Mouse (Mus musculus): ENCODE data around the gene Rps12-ps3.

Gene Rps12-ps3

GRCm38 (mm10) chr19:59345658-59346283, 23.7 kb downstream of the Rps12-ps3 start, which contains the start of gene Pdzd8:
Gene Pdzd8, minus strand, starts transcription at chr19:59345780.
- Histone ChIP-seq H3K4me1 (replicated peaks; ENCODE audit: low read depth, low read length) (peaks cover 34% of the 10 kb centered on the region), H3K27me3 (ENCODE audit: insufficient read depth, low read length) (peaks cover 35% of the 10 kb centered on the region), H3K36me3 (ENCODE audit: insufficient read depth, low read length) (no peaks in the 10 kb centered on the region), H3K4me3 (replicated peaks; ENCODE audit: low read length) (peak within 1 kb of the TSS; percentile 94), H3K9me3 (ENCODE audit: low read length) (no peaks in the 10 kb centered on the region)
- no peak for TF ChIP-seq POU5F1 (IDR thresholded peaks at IDR 0.05; ENCODE audit: borderline replicate concordance, low read length)
- no peak for TF ChIP-seq NANOG (IDR thresholded peaks at IDR 0.05; ENCODE audit: borderline replicate concordance, low read length)
- TF ChIP-seq CTCF (conservative IDR thresholded peaks at IDR 0.05; ENCODE audit: low read length), result no peak

- peak overlapping the region; percentile 94 for H3K4me3 ChIP-seq (replicated peaks; ENCODE audit: low read length)
- no peaks in the 10 kb centered on the region for H3K9me3 ChIP-seq (ENCODE audit: low read length)
- peaks cover 39% of the 10 kb centered on the region for H3K27me3 ChIP-seq (ENCODE audit: insufficient read depth, low read length)
- H3K36me3 ChIP-seq (ENCODE audit: insufficient read depth, low read length), result no peaks in the 10 kb centered on the region
- H3K4me1 ChIP-seq (replicated peaks; ENCODE audit: low read depth, low read length), result peaks cover 30% of the 10 kb centered on the region
- no peak for TF ChIP-seq CTCF (conservative IDR thresholded peaks at IDR 0.05; ENCODE audit: low read length)
- no peak for TF ChIP-seq NANOG (IDR thresholded peaks at IDR 0.05; ENCODE audit: borderline replicate concordance, low read length)
- TF ChIP-seq POU5F1 (IDR thresholded peaks at IDR 0.05; ENCODE audit: borderline replicate concordance, low read length), result no peak
Measured at GRCm38 (mm10) chr19:59346325-59346724, 24.2 kb downstream of the Rps12-ps3 start.

DNA sequence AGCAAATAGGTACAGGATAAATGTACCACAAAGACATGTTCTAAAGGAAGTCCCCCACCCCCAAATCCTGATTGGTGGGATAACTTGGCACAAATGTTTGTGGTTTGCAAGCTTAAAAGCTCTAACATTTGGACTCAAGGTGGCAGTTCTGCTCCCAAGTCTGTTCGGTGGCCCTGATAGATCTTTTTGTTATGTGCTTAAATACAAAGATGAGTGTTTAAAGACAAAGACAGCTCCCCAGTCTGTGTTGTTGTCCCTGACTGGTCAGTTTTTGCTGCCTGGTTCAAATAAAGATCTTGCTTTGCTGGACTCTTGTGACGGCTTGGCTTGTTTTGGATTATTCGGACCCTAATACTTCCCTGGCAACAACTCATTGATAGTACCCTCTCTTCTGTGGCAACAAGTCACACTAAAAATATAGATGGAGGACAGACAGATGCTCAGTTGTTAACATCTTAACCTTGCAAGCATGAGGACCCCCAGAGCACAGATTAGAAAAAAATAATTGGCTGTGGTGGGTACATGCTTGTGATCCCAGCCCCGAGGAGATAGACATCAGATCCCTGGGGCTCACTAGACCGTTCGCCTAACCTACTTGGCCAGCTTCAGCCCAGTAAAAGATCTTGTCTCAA, 27.4 kb downstream of the Rps12-ps3 start:
- Histone ChIP-seq H3K9me3 (ENCODE audit: low read length) (no peaks in the 10 kb centered on the region), H3K36me3 (ENCODE audit: insufficient read depth, low read length) (no peaks in the 10 kb centered on the region), H3K4me1 (replicated peaks; ENCODE audit: low read depth, low read length) (peaks cover 14% of the 10 kb centered on the region), H3K27me3 (ENCODE audit: insufficient read depth, low read length) (peaks cover 59% of the 10 kb centered on the region), H3K4me3 (replicated peaks; ENCODE audit: low read length) (no peak overlapping the region)
- no peak for TF ChIP-seq NANOG (IDR thresholded peaks at IDR 0.05; ENCODE audit: borderline replicate concordance, low read length)
- TF ChIP-seq CTCF (conservative IDR thresholded peaks at IDR 0.05; ENCODE audit: low read length), result no peak
- TF ChIP-seq POU5F1 (IDR thresholded peaks at IDR 0.05; ENCODE audit: borderline replicate concordance, low read length), result no peak

DNA sequence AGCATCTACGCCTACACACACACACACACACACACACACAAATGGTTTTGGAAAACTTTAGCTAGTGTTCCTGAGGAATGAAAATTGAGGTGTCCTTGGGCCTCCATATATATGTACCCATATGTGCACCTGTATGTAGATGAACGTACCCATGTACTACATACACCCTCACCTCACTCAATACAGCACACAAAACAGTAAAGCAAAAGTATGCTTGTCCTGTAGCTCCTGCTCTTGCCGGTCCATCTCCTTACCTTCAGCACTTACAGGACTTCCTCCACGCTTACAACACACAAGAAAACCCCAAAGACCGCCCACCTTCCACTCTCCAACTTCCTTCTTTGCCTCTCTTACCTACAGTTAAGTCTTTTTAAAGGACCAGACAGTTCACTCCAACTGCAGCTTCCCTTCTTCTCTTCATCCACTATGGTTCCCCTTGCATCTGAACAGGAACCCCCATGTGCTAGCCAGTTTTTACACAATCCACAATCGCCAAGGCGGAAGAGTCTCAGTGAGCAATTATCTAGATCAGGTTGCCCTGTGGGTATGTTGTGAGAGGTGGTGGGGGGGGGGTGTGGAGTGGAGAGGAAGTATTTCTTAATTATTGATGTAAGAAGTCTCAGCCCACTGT, 28.3 kb downstream of the Rps12-ps3 start:
- TF ChIP-seq CTCF (conservative IDR thresholded peaks at IDR 0.05; ENCODE audit: low read length) (no peak), NANOG (IDR thresholded peaks at IDR 0.05; ENCODE audit: borderline replicate concordance, low read length) (no peak), POU5F1 (IDR thresholded peaks at IDR 0.05; ENCODE audit: borderline replicate concordance, low read length) (no peak)
- Histone ChIP-seq H3K4me3 (replicated peaks; ENCODE audit: low read length) (no peak overlapping the region), H3K36me3 (ENCODE audit: insufficient read depth, low read length) (no peaks in the 10 kb centered on the region), H3K4me1 (replicated peaks; ENCODE audit: low read depth, low read length) (peaks cover 11% of the 10 kb centered on the region), H3K9me3 (ENCODE audit: low read length) (no peaks in the 10 kb centered on the region), H3K27me3 (ENCODE audit: insufficient read depth, low read length) (peaks cover 62% of the 10 kb centered on the region)

DNA sequence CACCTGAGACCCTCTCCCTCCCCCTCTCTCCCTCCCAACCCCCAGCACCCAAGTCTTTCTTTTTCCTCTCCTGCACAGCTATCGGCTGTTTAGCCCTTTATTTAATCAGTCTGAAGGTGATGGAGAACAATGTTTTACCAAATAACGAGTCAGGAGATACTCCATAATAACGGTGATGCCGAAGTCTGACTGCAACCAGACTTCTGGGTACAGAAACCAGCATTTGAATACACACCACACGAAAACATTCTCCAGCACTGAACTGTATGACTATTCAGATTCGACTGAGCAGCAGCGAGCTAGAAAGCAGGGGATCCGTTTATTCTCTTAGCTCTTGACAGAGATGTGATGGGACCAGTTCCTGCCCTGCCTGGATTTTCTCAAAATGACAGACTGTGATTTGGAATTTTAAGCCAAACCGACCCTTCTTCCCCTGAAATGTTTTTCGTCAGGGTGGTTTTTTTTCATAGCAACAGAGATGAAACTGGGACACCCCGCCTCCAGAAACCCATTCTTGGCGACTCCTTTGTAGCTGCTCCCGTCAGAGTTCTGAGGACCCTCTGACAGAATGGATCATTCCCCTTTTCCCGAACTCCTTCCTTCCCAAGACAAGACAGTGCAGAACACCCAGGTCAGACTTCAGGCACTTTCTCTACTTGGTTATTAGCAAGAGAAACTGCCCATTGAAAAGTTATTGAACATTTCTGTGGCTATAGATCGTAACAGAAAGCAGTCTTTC, 29.2 kb downstream of the Rps12-ps3 start:
- TF ChIP-seq POU5F1 (IDR thresholded peaks at IDR 0.05; ENCODE audit: borderline replicate concordance, low read length), result no peak
- no peak for TF ChIP-seq NANOG (IDR thresholded peaks at IDR 0.05; ENCODE audit: borderline replicate concordance, low read length)
- no peak for TF ChIP-seq CTCF (conservative IDR thresholded peaks at IDR 0.05; ENCODE audit: low read length)
- Histone ChIP-seq H3K4me1 (replicated peaks; ENCODE audit: low read depth, low read length) (peaks cover 9% of the 10 kb centered on the region), H3K4me3 (replicated peaks; ENCODE audit: low read length) (no peak overlapping the region), H3K9me3 (ENCODE audit: low read length) (no peaks in the 10 kb centered on the region), H3K36me3 (ENCODE audit: insufficient read depth, low read length) (no peaks in the 10 kb centered on the region), H3K27me3 (ENCODE audit: insufficient read depth, low read length) (peaks cover 62% of the 10 kb centered on the region)

- Histone ChIP-seq H3K9me3 (ENCODE audit: low read length) (no peaks in the 10 kb centered on the region), H3K36me3 (ENCODE audit: insufficient read depth, low read length) (no peaks in the 10 kb centered on the region), H3K4me3 (replicated peaks; ENCODE audit: low read length) (no peak overlapping the region), H3K27me3 (ENCODE audit: insufficient read depth, low read length) (peaks cover 53% of the 10 kb centered on the region), H3K4me1 (replicated peaks; ENCODE audit: low read depth, low read length) (no peaks in the 10 kb centered on the region)
- TF ChIP-seq NANOG (IDR thresholded peaks at IDR 0.05; ENCODE audit: borderline replicate concordance, low read length) (no peak), CTCF (conservative IDR thresholded peaks at IDR 0.05; ENCODE audit: low read length) (no peak), POU5F1 (IDR thresholded peaks at IDR 0.05; ENCODE audit: borderline replicate concordance, low read length) (no peak)
Measured at GRCm38 (mm10) chr19:59352760-59353159, 30.7 kb downstream of the Rps12-ps3 start.

- Histone ChIP-seq H3K4me1 (replicated peaks; ENCODE audit: low read depth, low read length) (no peaks in the 10 kb centered on the region), H3K4me3 (replicated peaks; ENCODE audit: low read length) (no peak overlapping the region), H3K27me3 (ENCODE audit: insufficient read depth, low read length) (peaks cover 36% of the 10 kb centered on the region), H3K9me3 (ENCODE audit: low read length) (no peaks in the 10 kb centered on the region), H3K36me3 (ENCODE audit: insufficient read depth, low read length) (no peaks in the 10 kb centered on the region)
- TF ChIP-seq NANOG (IDR thresholded peaks at IDR 0.05; ENCODE audit: borderline replicate concordance, low read length) (no peak), POU5F1 (IDR thresholded peaks at IDR 0.05; ENCODE audit: borderline replicate concordance, low read length) (no peak), CTCF (conservative IDR thresholded peaks at IDR 0.05; ENCODE audit: low read length) (no peak)
Measured at GRCm38 (mm10) chr19:59354906-59355305, 32.8 kb downstream of the Rps12-ps3 start.

GRCm38 (mm10) chr19:59356388-59356787, 34.3 kb downstream of the Rps12-ps3 start:
- no peak overlapping the region for H3K4me3 ChIP-seq (replicated peaks; ENCODE audit: low read length)
- no peaks in the 10 kb centered on the region for H3K36me3 ChIP-seq (ENCODE audit: insufficient read depth, low read length)
- TF ChIP-seq POU5F1 (IDR thresholded peaks at IDR 0.05; ENCODE audit: borderline replicate concordance, low read length), result no peak
- no peak for TF ChIP-seq NANOG (IDR thresholded peaks at IDR 0.05; ENCODE audit: borderline replicate concordance, low read length)
- no peak for TF ChIP-seq CTCF (conservative IDR thresholded peaks at IDR 0.05; ENCODE audit: low read length)

More at GRCm38 (mm10) chr19:59356388-59356787, 34.3 kb downstream of the Rps12-ps3 start:
- Histone ChIP-seq H3K4me1 (replicated peaks; ENCODE audit: low read depth, low read length) (no peaks in the 10 kb centered on the region), H3K27me3 (ENCODE audit: insufficient read depth, low read length) (peaks cover 33% of the 10 kb centered on the region), H3K9me3 (ENCODE audit: low read length) (no peaks in the 10 kb centered on the region)

Data from E14TG2a.4 (cell line).